Mouse (Mus musculus) layer of hippocampus, adult 8-10 months (tissue): ENCODE data around the gene E330009J07Rik. TPM values are rescaled to one million over a fixed set of nuclear protein-coding genes. Genes with fewer than 3 reads are reported as not detected.

ENCODE experiments used
- total RNA-seq, 4 experiments: library from RNA; stranded (reverse); gene quantifications; 2 replicates each; pipeline ENCODE4 v1.2.4; 2022

Gene E330009J07Rik
- total RNA-seq, 4 experiments from 2014 or later = 40.4 to 53.1 (median 45.7) TPM

Other genes starting within 250 kb of the E330009J07Rik start
- gene Agk, start 111.0 kb downstream of the E330009J07Rik start, total RNA-seq = 10 to 100 TPM; 39.7 to 51.9 (median 45.8) TPM
- gene Wee2, start 3.0 kb upstream of the E330009J07Rik start, total RNA-seq = under 1 TPM in 1 of 4 experiments, not detected in 3; 0.16 TPM
- 10 to 100 TPM; 26.2 to 35.5 (median 32.6) TPM for gene Ssbp1, start 35.2 kb upstream of the E330009J07Rik start, total RNA-seq
- not detected for gene Tas2r137, start 55.1 kb upstream of the E330009J07Rik start, total RNA-seq
- under 1 TPM in 1 of 4 experiments, not detected in 3; 0.33 TPM for gene Tas2r108, start 57.4 kb upstream of the E330009J07Rik start, total RNA-seq
- gene Prss37, start 83.4 kb upstream of the E330009J07Rik start, total RNA-seq = not detected
- not detected for gene Olfr461, start 118.9 kb upstream of the E330009J07Rik start, total RNA-seq
- not detected for gene Olfr460, start 133.4 kb upstream of the E330009J07Rik start, total RNA-seq
- gene Clec5a, start 149.7 kb upstream of the E330009J07Rik start, total RNA-seq = 1 to 10 TPM in 3 of 4 experiments, under 1 TPM in 1; 0.75 to 7.2 (median 4.1) TPM
- not detected for gene Tas2r138, start 177.2 kb upstream of the E330009J07Rik start, total RNA-seq
- not detected for gene Mgam, start 192.7 kb upstream of the E330009J07Rik start, total RNA-seq